Mouse (Mus musculus): ENCODE results near the gene AW011738. TPM values are rescaled to one million over a fixed set of nuclear protein-coding genes. Genes with fewer than 3 reads are reported as not detected.

Gene AW011738
- total RNA-seq, 4 experiments from 2014 or later, result 10.1 to 14.4 (median 12.2) TPM

DNA sequence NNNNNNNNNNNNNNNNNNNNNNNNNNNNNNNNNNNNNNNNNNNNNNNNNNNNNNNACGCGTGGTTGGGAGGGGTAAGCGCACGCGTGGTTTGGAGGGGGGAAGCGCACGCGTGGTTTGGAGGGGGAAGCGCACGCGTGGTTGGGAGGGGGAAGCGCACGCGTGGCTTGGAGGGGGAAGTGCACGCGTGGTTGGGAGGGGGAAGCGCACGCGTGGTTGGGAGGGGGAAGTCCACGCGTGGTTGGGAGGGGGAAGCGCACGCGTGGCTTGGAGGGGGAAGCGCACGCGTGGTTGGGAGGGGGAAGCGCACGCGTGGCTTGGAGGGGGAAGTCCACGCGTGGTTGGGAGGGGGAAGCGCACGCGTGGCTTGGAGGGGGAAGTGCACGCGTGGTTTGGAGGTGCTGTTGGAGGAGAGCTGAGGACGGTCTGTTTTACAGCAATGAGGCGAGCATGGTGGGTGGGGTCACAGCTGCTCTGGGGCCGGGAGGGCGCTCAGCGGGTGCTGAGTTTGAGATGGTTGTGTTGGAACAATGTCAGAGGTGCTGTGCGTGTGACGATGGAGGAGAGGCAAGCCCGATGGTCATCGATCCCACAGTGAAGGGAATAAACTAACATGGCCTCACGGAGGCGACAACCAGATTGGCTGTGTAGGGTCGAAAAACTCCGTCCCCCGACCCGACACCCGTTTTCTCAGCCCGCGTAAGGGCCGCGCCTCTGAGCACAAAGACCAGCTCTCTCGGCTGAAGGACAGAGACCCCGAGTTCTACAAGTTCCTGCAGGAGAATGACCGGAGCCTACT lies 33.7 kb downstream of the AW011738 start:
- DNase-seq (ENCODE audit: low spot score), result no peak

DNA sequence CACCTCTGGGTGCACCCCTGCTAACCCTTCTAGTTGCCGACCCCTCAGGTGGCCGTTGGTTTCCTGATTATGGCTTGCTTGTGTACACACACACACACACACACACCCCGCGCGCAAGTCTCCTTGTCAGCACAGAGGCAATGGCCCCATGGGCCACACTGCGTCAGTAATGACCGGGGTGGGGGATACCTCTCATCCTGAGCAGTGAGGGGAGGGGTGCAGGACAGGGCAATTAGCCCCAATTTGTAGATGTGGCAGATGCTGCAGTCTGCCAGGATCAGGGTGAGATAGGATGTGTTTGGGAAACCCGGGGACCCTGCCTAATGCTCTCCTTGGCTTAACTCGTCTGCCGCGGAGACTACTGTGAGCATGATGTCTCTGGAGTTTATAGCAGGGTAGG lies 46.5 kb downstream of the AW011738 start:
- DNase-seq (ENCODE audit: low spot score), result no peak

DNA sequence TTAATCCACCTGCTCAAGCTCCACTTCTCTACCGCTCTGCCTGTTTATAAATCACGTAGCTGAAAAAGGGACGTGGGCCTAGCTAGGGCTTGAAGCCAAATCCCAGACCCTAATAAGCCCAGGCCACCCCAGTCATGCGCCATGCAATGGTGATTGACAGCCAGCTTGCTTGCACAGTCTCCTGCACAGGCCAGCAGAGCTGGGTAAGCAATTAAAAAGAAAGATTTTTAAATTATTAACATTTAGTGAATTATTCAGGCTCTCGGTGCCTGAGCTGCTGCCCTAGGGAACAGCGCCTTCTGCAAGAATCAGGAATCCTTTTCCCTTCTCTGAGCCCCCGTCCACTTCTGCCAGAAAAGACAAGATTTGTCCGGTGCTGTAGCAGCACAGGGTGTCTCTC lies 48.0 kb downstream of the AW011738 start:
- DNase-seq (ENCODE audit: low spot score), result no peak

DNA sequence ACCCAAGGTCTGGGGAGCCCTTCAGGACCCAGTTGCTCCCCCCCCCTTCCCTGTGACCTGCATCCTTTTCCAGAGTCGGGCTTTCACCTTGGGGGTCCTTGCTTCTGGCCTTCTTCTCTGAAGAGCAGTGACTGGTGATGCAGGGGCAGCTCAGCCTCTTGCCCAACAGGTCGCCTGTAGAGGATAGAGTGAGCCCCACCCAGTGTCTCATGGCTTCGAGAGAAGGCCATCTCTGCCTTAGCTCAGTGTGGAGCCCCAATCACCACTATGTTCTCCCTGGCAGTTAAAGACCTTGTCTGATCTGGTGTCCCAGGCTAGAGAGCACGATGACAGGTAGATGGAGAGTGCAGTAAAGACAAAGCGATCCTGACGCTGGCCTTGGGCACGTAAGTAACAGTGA lies 49.0 kb downstream of the AW011738 start:
- DNase-seq (ENCODE audit: low spot score), result no peak

DNA sequence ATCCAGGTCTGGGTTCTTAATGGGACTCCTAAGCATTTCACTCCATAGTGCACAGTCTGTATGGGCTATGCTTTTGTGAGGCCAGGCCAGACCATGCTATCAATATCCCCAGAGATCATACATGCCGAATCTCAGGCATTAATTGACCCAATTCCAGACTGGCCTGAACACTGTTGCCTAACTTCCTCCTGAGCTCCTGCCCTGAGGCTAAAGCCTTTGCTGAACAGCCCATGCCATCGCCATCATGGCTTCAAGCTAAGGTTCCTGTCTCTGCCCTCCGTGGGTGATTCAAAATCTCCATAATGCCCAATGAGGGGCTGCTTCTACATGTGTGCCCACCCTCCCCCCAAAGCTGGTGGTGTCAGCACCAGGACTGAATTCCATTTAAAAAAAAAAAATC lies 49.5 kb downstream of the AW011738 start:
- DNase-seq (ENCODE audit: low spot score), result no peak

DNA sequence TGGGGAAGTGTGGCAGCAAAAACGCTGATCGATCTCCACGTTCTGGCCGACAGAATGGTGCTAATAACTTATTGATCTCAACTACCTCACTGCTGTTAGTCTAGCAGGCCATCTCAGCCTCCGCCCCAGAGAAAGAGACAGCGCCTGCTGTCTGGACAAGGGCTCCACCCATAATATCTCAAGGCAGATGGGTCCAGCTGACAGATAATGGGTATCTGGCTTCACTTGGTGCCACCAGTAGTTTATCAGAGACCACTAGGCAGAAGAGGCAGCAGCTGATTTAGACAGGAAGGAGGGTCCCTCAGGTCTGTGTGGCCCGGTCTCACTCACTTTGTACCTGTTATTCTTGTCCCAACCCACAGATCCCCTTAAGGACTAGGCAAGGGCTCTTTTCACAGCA lies 49.9 kb downstream of the AW011738 start:
- no peak for DNase-seq (ENCODE audit: low spot score)

DNA sequence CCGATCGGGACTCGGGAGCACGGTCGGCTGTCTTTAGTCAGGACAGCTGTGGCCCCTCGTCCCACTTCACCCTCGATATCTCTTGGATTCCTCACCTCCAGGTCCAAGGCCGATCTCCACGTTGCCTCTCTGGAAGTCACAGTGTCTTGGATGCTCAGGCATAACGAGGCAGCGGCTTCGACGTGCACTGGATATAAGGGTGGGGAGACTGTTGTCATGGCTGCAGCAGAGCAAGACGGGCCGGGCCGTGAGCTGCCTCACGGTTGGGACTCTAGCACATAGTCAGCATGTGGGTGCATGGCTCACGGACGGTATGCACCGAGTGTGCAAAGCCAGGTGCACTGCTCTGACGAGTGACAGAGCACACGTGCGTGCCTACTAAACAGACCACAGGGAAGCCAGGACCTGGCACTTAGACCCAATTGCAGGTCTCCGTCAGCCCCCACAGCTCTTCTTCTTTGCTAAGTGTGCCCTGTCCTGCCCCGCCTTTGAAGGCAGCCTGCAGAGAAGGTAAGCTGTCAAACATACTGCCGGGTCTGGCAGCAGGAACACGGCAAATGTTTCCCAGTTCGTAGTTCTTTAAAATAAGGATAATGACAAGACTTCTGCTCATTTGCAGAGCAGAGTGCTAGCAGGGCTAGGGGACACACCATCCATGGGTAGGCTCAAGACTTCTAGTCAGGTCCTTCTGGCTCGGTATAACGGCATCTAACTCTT lies 51.4 kb downstream of the AW011738 start:
- DNase-seq (ENCODE audit: low spot score), result no peak

Small RNA genes lying within 50 kb of the gene (microRNA-seq; reads per million reads assigned to microRNA genes)
- 2.5 reads per million for gene Mir7658

Other genes with a start within 250 kb of the AW011738 start
- gene C1qtnf12, start 241.0 kb upstream of the AW011738 start, total RNA-seq (2022), result 10 to 100 TPM; 17.5 to 20.9 (median 18.4) TPM
- gene B3galt6, start 210.7 kb upstream of the AW011738 start, total RNA-seq (2022), result 1 to 10 TPM; 2.6 to 3.2 (median 2.8) TPM
- gene Sdf4, start 210.4 kb upstream of the AW011738 start, total RNA-seq (2022), result 100 to 1,000 TPM in 1 of 4 experiments, 10 to 100 TPM in 3; 72.8 to 103 (median 87.1) TPM
- gene Tnfrsf4, start 189.5 kb upstream of the AW011738 start, total RNA-seq (2022), result not detected
- gene Tnfrsf18, start 177.1 kb upstream of the AW011738 start, total RNA-seq (2022), result under 1 TPM in 2 of 4 experiments, not detected in 2; 0.25 to 0.75 TPM
- gene Ttll10, start 143.9 kb upstream of the AW011738 start, total RNA-seq (2022), result under 1 TPM in 1 of 4 experiments, not detected in 3; 0.28 TPM
- 1 to 10 TPM; 2.1 to 3.3 (median 2.3) TPM for gene 9430015G10Rik, start 93.3 kb upstream of the AW011738 start, total RNA-seq (2022)
- gene Rnf223, start 72.8 kb upstream of the AW011738 start, total RNA-seq (2022), result under 1 TPM in 1 of 4 experiments, not detected in 3; 0.09 TPM
- 10 to 100 TPM; 21.0 to 27.6 (median 24.5) TPM for gene Agrn, start 5.8 kb upstream of the AW011738 start, total RNA-seq (2022)
- gene Isg15, start 2.5 kb upstream of the AW011738 start, total RNA-seq (2022), result 1 to 10 TPM; 1.7 to 2.8 (median 2.0) TPM
- gene Perm1, start 12.6 kb downstream of the AW011738 start, total RNA-seq (2022), result 100 to 1,000 TPM; 327 to 378 (median 333) TPM
- 10 to 100 TPM in 3 of 4 experiments, 1 to 10 TPM in 1; 9.5 to 11.8 (median 10.9) TPM for gene Plekhn1, start 31.6 kb downstream of the AW011738 start, total RNA-seq (2022)
- 10 to 100 TPM; 22.1 to 24.5 (median 22.8) TPM for gene Noc2l, start 32.7 kb downstream of the AW011738 start, total RNA-seq (2022)
- gene Samd11, start 52.4 kb downstream of the AW011738 start, total RNA-seq (2022), result under 1 TPM in 2 of 4 experiments, not detected in 2; 0.22 TPM
- gene Vmn2r-ps159, start 127.8 kb downstream of the AW011738 start, total RNA-seq (2022), result not detected

Measured in heart, adult 8-10 months (tissue).